Mouse (Mus musculus): ENCODE data around the gene Rgs6. TPM values are rescaled to one million over a fixed set of nuclear protein-coding genes. Genes with fewer than 3 reads are reported as not detected.

The Rgs6 gene
- polyA plus RNA-seq, 1 experiment from 2014 or later, result 11.5 TPM

DNA sequence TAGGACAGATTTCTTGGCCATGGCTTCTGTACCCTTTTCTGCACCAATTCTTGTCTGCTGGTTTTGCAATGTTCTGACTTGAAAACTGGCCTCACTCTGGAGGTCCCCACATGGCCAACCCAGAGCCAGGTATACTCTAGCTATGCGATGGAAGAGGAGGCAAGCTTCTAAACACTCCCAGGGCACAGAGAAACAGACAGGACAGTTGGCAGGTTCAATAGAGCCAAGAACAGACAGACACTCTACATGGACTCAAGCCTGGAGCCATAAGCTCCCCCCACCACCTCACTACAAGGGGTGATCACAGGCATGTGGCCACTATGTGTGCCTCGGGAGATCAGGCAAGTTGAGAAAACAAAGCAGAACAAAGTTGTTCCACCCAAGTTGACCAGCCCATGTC lies 572.1 kb downstream of the Rgs6 start:
- Histone ChIP-seq H3K9me3 (replicated peaks; ENCODE audit: control insufficient read depth, low read length) (no peaks in the 10 kb centered on the region), H3K4me2 (ENCODE audit: low read depth, low read length) (no peak overlapping the region), H3K36me3 (ENCODE audit: control insufficient read depth, insufficient read depth) (no peaks in the 10 kb centered on the region), H3K4me3 (ENCODE audit: low read length) (no peak overlapping the region), H3K27me3 (ENCODE audit: control insufficient read depth, insufficient read depth, low read length) (no peaks in the 10 kb centered on the region), H3K9ac (ENCODE audit: low read length) (no peak overlapping the region), H3K4me1 (ENCODE audit: control insufficient read depth, insufficient read depth, low read length) (peaks cover 5% of the 10 kb centered on the region; the same call in 1 of the 2 replicates), H3K27ac (ENCODE audit: low read length) (no peak overlapping the region)
- ATAC-seq (replicated peaks; ENCODE audit: extremely low read depth, insufficient read depth, low FRiP score), result no peak
- 73% methylated on average over 2 of the region's 2 CpGs for WGBS

DNA sequence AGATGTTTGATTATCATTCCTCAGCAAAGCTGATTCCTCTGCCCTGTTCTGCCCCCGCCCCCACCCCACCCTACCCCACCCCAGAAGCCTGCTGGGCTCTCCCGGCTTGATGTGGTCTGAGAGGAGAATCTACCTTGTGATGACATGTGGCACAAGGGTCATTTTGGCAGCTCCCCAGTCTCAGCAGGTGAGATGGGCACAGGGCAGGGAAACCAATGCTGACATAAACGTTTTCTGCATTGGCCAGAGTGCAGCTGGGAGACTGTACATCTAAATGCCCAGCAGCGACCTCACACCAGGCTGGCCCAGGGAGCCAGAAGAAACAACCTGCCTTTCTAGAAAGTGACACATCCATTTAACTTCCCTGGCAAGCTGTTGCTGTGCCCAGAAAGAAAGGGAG lies 572.6 kb downstream of the Rgs6 start:
- ATAC-seq (replicated peaks; ENCODE audit: extremely low read depth, insufficient read depth, low FRiP score), result no peak
- Histone ChIP-seq H3K36me3 (ENCODE audit: control insufficient read depth, insufficient read depth) (no peaks in the 10 kb centered on the region), H3K4me2 (ENCODE audit: low read depth, low read length) (no peak overlapping the region), H3K27me3 (ENCODE audit: control insufficient read depth, insufficient read depth, low read length) (no peaks in the 10 kb centered on the region), H3K9ac (ENCODE audit: low read length) (no peak overlapping the region), H3K27ac (ENCODE audit: low read length) (no peak overlapping the region), H3K4me3 (ENCODE audit: low read length) (no peak overlapping the region), H3K9me3 (replicated peaks; ENCODE audit: control insufficient read depth, low read length) (no peaks in the 10 kb centered on the region), H3K4me1 (ENCODE audit: control insufficient read depth, insufficient read depth, low read length) (peaks cover 5% of the 10 kb centered on the region; the same call in 1 of the 2 replicates)
- WGBS, result 79% methylated on average over 4 of the region's 4 CpGs

DNA sequence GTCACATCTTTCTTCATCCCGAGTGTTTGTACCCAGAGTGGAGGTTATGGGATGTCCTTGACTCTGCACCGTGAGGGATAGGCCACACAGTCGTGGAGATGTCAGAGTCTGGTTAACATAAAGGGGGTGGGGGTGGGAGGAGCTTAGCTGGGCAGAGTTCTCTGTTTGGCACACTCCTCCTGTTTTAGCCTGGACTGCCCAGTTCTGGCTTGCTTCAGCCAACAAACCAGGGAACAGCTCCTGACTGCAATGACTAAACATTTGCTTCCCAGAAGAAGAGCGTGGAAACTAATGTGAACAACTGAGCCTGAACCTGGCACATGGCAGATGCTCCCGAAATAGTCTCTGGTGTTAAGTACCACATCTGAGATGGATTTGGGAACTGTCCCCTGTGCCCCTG lies 575.6 kb downstream of the Rgs6 start:
- Histone ChIP-seq H3K36me3 (ENCODE audit: control insufficient read depth, insufficient read depth) (no peaks in the 10 kb centered on the region), H3K4me1 (ENCODE audit: control insufficient read depth, insufficient read depth, low read length) (peaks cover 5% of the 10 kb centered on the region), H3K9ac (ENCODE audit: low read length) (no peak overlapping the region), H3K4me3 (ENCODE audit: low read length) (no peak overlapping the region), H3K27me3 (ENCODE audit: control insufficient read depth, insufficient read depth, low read length) (no peaks in the 10 kb centered on the region), H3K27ac (ENCODE audit: low read length) (peak overlapping the region; percentile 28; the same call in 1 of the 2 replicates), H3K4me2 (ENCODE audit: low read depth, low read length) (no peak overlapping the region), H3K9me3 (replicated peaks; ENCODE audit: control insufficient read depth, low read length) (no peaks in the 10 kb centered on the region)
- WGBS, result 45% methylated on average over 5 of the region's 5 CpGs
- ATAC-seq (replicated peaks; ENCODE audit: extremely low read depth, insufficient read depth, low FRiP score), result peak; percentile 64

DNA sequence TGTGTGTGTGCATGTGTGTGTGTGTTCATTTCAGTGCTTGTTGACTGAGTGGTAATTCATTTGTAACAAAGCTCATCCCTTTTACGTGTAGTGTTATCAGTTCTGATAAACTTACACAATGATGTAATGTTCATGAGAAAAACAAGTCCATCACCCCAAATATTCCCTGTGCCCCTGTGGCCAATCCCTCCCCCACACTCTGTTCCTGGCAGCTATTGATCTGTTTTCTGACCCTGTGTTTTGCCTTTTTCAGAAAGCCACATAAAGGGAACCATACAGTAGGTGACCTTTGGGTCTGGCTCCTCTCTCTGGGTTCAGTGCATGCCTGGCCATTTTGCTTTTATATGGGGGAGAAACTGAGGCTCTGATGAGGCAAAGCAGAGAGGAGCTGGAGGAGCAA lies 577.0 kb downstream of the Rgs6 start:
- no peaks in the 10 kb centered on the region for H3K9me3 ChIP-seq (replicated peaks; ENCODE audit: control insufficient read depth, low read length)
- H3K27me3 ChIP-seq (ENCODE audit: control insufficient read depth, insufficient read depth, low read length), result no peaks in the 10 kb centered on the region
- no peak overlapping the region for H3K27ac ChIP-seq (ENCODE audit: low read length)
- H3K36me3 ChIP-seq (ENCODE audit: control insufficient read depth, insufficient read depth), result no peaks in the 10 kb centered on the region
- no peak overlapping the region for H3K4me3 ChIP-seq (ENCODE audit: low read length)
- H3K4me2 ChIP-seq (ENCODE audit: low read depth, low read length), result no peak overlapping the region
- no peak overlapping the region for H3K9ac ChIP-seq (ENCODE audit: low read length)
- WGBS, result 65% methylated on average over 1 of the region's 1 CpGs
- peaks cover 11% of the 10 kb centered on the region for H3K4me1 ChIP-seq (ENCODE audit: control insufficient read depth, insufficient read depth, low read length)
- no peak for ATAC-seq (replicated peaks; ENCODE audit: extremely low read depth, insufficient read depth, low FRiP score)

DNA sequence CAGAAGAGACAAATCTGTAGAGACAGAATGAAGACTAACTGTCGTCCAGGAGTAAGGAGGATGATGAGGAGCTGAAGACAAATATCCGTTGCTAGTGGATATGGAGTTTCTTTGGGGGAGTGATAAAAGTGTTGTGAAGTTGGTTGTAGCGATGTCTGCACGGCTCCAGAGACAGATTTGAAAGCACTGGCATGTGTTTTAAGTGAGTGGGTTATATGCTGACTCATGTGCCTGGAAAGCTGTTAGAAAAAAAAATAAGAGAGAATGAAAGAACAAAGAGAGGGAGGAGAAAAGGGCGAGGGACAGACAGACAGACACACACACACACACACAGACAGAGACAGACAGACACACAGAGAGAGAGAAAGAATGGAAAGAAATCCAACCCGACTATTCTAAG lies 580.2 kb downstream of the Rgs6 start:
- no peak overlapping the region for H3K9ac ChIP-seq (ENCODE audit: low read length)
- H3K9me3 ChIP-seq (replicated peaks; ENCODE audit: control insufficient read depth, low read length), result 0 out of 2 replicates have a peak, but pooled peaks cover 3% of the 10 kb centered on the region
- no peak for ATAC-seq (replicated peaks; ENCODE audit: extremely low read depth, insufficient read depth, low FRiP score)
- WGBS, result 62% methylated on average over 6 of the region's 6 CpGs
- no peak overlapping the region for H3K4me3 ChIP-seq (ENCODE audit: low read length)
- H3K4me2 ChIP-seq (ENCODE audit: low read depth, low read length), result no peak overlapping the region
- peaks cover 15% of the 10 kb centered on the region for H3K4me1 ChIP-seq (ENCODE audit: control insufficient read depth, insufficient read depth, low read length)
- H3K27ac ChIP-seq (ENCODE audit: low read length), result no peak overlapping the region
- no peaks in the 10 kb centered on the region for H3K27me3 ChIP-seq (ENCODE audit: control insufficient read depth, insufficient read depth, low read length)
- no peaks in the 10 kb centered on the region for H3K36me3 ChIP-seq (ENCODE audit: control insufficient read depth, insufficient read depth)

DNA sequence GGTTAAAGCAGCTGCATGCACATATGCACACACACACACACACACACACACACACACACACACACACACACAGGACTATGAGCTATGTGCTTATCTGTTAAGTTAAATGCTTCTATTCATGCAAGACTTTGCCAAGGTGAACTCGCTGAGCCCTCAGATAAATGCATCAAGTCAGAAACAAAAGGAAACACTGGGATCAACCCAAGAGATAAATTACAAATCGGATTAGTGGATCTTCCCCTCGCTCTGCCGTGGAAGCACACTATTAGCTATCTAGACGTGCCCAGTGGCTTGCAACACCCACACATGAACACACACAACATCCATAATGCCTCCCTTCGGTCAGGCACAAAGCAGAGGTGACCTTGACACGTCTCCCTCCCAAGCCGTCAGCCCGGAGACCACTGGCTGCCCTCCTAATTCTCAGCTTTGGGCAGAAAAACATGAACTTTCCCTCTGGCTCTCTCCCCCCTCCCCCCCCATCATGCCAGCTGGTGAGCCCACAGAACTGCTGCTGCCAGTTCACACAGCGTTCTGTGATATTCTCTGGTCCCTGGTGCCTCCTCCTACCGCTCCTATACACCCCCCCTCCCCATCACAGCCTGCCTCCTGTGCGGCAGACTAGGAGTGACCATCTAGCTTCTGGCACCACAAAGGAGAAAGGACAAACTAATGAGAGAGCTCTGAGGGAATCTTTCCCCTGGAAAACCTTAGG lies 581.6 kb downstream of the Rgs6 start:
- WGBS, result 22% methylated on average over 12 of the region's 12 CpGs
- Histone ChIP-seq H3K4me1 (ENCODE audit: control insufficient read depth, insufficient read depth, low read length) (peaks cover 10% of the 10 kb centered on the region), H3K4me3 (ENCODE audit: low read length) (no peak overlapping the region), H3K36me3 (ENCODE audit: control insufficient read depth, insufficient read depth) (no peaks in the 10 kb centered on the region), H3K27me3 (ENCODE audit: control insufficient read depth, insufficient read depth, low read length) (no peaks in the 10 kb centered on the region), H3K9ac (ENCODE audit: low read length) (peak overlapping the region; percentile 36; the same call in 1 of the 2 replicates), H3K9me3 (replicated peaks; ENCODE audit: control insufficient read depth, low read length) (0 out of 2 replicates have a peak, but pooled peaks cover 3% of the 10 kb centered on the region), H3K27ac (ENCODE audit: low read length) (peak overlapping the region; percentile 75), H3K4me2 (ENCODE audit: low read depth, low read length) (peak overlapping the region; percentile 47)
- ATAC-seq (replicated peaks; ENCODE audit: extremely low read depth, insufficient read depth, low FRiP score), result no peak; the same call in none of the 2 replicates

DNA sequence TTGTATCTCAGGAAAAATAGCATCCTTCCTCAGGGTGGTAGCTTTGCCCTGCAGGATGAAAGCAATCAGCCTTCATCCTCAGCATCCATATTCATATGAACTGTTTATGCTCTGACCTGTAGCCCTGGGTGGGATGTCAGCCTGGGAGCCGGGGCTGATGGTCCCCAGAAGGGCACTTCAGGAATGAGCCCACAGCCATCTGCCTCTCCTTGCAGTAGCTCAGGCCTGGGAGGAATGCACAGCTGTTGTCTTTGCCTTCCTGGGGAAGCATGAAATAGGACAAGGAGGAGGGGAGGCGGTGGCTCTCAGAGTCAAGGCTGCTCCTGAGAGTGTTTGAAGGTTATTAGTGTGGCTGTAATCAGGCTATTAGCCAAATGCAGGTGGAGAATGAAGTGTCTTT lies 590.7 kb downstream of the Rgs6 start:
- ATAC-seq (replicated peaks; ENCODE audit: extremely low read depth, insufficient read depth, low FRiP score), result no peak
- WGBS, result 70% methylated on average over 2 of the region's 2 CpGs
- no peaks in the 10 kb centered on the region for H3K36me3 ChIP-seq (ENCODE audit: control insufficient read depth, insufficient read depth)

DNA sequence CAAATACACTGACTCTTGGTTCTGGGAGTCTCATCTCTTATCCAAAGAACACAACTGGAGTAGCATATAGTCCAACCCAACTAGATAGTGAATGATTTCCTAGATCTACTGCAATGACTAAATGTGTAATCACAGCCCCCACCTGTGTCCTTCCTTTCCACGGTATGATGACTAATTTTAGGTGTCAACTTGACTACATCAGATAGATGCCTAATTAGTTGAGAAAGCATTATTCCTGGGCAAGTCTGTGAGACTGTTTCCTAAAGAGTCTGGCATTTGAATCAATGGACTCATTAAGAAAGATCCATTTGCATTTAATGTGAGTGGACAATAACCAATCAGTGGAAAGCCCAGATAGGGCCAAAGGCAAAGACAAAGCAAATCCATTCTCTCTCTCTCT lies 591.8 kb downstream of the Rgs6 start:
- H3K27ac ChIP-seq (ENCODE audit: low read length), result no peak overlapping the region
- H3K27me3 ChIP-seq (ENCODE audit: control insufficient read depth, insufficient read depth, low read length), result no peaks in the 10 kb centered on the region
- no peaks in the 10 kb centered on the region for H3K9me3 ChIP-seq (replicated peaks; ENCODE audit: control insufficient read depth, low read length)
- H3K4me3 ChIP-seq (ENCODE audit: low read length), result no peak overlapping the region
- H3K4me2 ChIP-seq (ENCODE audit: low read depth, low read length), result no peak overlapping the region
- ATAC-seq (replicated peaks; ENCODE audit: extremely low read depth, insufficient read depth, low FRiP score), result no peak
- WGBS, result 68% methylated on average over 1 of the region's 1 CpGs
- H3K9ac ChIP-seq (ENCODE audit: low read length), result no peak overlapping the region
- no peaks in the 10 kb centered on the region for H3K4me1 ChIP-seq (ENCODE audit: control insufficient read depth, insufficient read depth, low read length)
- H3K36me3 ChIP-seq (ENCODE audit: control insufficient read depth, insufficient read depth), result no peaks in the 10 kb centered on the region

More for the DNA sequence above, 590.7 kb downstream of the Rgs6 start:
- H3K27me3 ChIP-seq (ENCODE audit: control insufficient read depth, insufficient read depth, low read length), result no peaks in the 10 kb centered on the region
- H3K4me2 ChIP-seq (ENCODE audit: low read depth, low read length), result no peak overlapping the region
- no peak overlapping the region for H3K9ac ChIP-seq (ENCODE audit: low read length)
- no peaks in the 10 kb centered on the region for H3K4me1 ChIP-seq (ENCODE audit: control insufficient read depth, insufficient read depth, low read length)
- H3K4me3 ChIP-seq (ENCODE audit: low read length), result no peak overlapping the region
- no peak overlapping the region for H3K27ac ChIP-seq (ENCODE audit: low read length)
- no peaks in the 10 kb centered on the region for H3K9me3 ChIP-seq (replicated peaks; ENCODE audit: control insufficient read depth, low read length)

DNA sequence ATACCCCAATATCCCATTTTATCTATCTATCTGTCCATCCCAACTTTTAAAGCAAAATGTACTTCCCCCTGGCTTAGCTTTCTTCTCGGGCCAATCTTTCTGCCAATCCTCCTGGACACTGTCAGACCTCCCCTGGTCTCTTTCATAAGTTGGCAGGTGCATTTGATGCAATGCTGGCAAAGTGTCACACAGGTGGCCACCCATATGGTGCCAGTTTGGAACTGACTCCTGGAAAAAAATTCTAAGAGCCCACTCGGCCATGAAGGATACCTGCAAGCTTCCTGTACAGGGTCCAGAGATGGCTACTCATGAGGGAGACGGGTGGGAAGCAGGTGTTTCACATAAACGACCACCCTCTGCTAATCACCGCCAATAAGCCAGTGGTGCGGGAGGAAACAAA lies 592.5 kb downstream of the Rgs6 start:
- WGBS, result 80% methylated on average over 6 of the region's 6 CpGs
- H3K9ac ChIP-seq (ENCODE audit: low read length), result no peak overlapping the region

More for the DNA sequence above, 592.5 kb downstream of the Rgs6 start:
- no peak overlapping the region for H3K27ac ChIP-seq (ENCODE audit: low read length)
- H3K4me2 ChIP-seq (ENCODE audit: low read depth, low read length), result no peak overlapping the region
- ATAC-seq (replicated peaks; ENCODE audit: extremely low read depth, insufficient read depth, low FRiP score), result no peak
- H3K9me3 ChIP-seq (replicated peaks; ENCODE audit: control insufficient read depth, low read length), result no peaks in the 10 kb centered on the region
- no peaks in the 10 kb centered on the region for H3K36me3 ChIP-seq (ENCODE audit: control insufficient read depth, insufficient read depth)
- no peak overlapping the region for H3K4me3 ChIP-seq (ENCODE audit: low read length)
- no peaks in the 10 kb centered on the region for H3K4me1 ChIP-seq (ENCODE audit: control insufficient read depth, insufficient read depth, low read length)
- H3K27me3 ChIP-seq (ENCODE audit: control insufficient read depth, insufficient read depth, low read length), result no peaks in the 10 kb centered on the region
